Mouse (Mus musculus): ENCODE results near the gene Gm17409.

Gm17409 gene

GRCm38 (mm10) chr2:58484284-58484965, 14.5 kb downstream of the Gm17409 start:
- peak; percentile 11 for DNase-seq (ENCODE audit: extremely low read depth, insufficient read length, low spot score)

- no peak for DNase-seq (ENCODE audit: extremely low read depth, insufficient read length, low spot score)
Observed at GRCm38 (mm10) chr2:58485152-58485551, 15.2 kb downstream of the Gm17409 start.

GRCm38 (mm10) chr2:58485683-58486082, 15.8 kb downstream of the Gm17409 start:
- peak; percentile 15 for DNase-seq (ENCODE audit: extremely low read depth, insufficient read length, low spot score)

GRCm38 (mm10) chr2:58486441-58487278, 16.7 kb downstream of the Gm17409 start:
- DNase-seq (ENCODE audit: extremely low read depth, insufficient read length, low spot score) = no peak

GRCm38 (mm10) chr2:58487279-58487560, 17.3 kb downstream of the Gm17409 start:
- no peak for DNase-seq (ENCODE audit: extremely low read depth, insufficient read length, low spot score)

- no peak for DNase-seq (ENCODE audit: extremely low read depth, insufficient read length, low spot score)
Observed at GRCm38 (mm10) chr2:58488404-58488803, 18.5 kb downstream of the Gm17409 start.

- DNase-seq (ENCODE audit: extremely low read depth, insufficient read length, low spot score) = no peak
Observed at GRCm38 (mm10) chr2:58489275-58489674, 19.4 kb downstream of the Gm17409 start.

GRCm38 (mm10) chr2:58493685-58494635, 24.0 kb downstream of the Gm17409 start:
- DNase-seq (ENCODE audit: extremely low read depth, insufficient read length, low spot score) = no peak

GRCm38 (mm10) chr2:58495271-58495670, 25.4 kb downstream of the Gm17409 start:
- no peak for DNase-seq (ENCODE audit: extremely low read depth, insufficient read length, low spot score)

- no peak for DNase-seq (ENCODE audit: extremely low read depth, insufficient read length, low spot score)
Observed at GRCm38 (mm10) chr2:58496647-58497410, 26.9 kb downstream of the Gm17409 start.

GRCm38 (mm10) chr2:58505306-58506090, 35.6 kb downstream of the Gm17409 start:
- DNase-seq (ENCODE audit: extremely low read depth, insufficient read length, low spot score) = peak; percentile 34

- no peak for DNase-seq (ENCODE audit: extremely low read depth, insufficient read length, low spot score)
Observed at GRCm38 (mm10) chr2:58510192-58510591, 40.3 kb downstream of the Gm17409 start.

- DNase-seq (ENCODE audit: extremely low read depth, insufficient read length, low spot score) = peak; percentile 52
Observed at GRCm38 (mm10) chr2:58513212-58513611, 43.3 kb downstream of the Gm17409 start.

GRCm38 (mm10) chr2:58514489-58514888, 44.6 kb downstream of the Gm17409 start:
- DNase-seq (ENCODE audit: extremely low read depth, insufficient read length, low spot score) = no peak

- no peak for DNase-seq (ENCODE audit: extremely low read depth, insufficient read length, low spot score)
Observed at GRCm38 (mm10) chr2:58516000-58516399, 46.1 kb downstream of the Gm17409 start.

GRCm38 (mm10) chr2:58516920-58517319, 47.0 kb downstream of the Gm17409 start:
- DNase-seq (ENCODE audit: extremely low read depth, insufficient read length, low spot score) = no peak

- DNase-seq (ENCODE audit: extremely low read depth, insufficient read length, low spot score) = no peak
Observed at GRCm38 (mm10) chr2:58518517-58518916, 48.6 kb downstream of the Gm17409 start.

All from 3134 (cell line).